Mouse (Mus musculus) spleen, postnatal 36 days (tissue): ENCODE measurements around the gene Stag1.

ENCODE experiments used
- DNase-seq, 2 experiments: peaks; one replicate each; pipeline ENCODE4 v3.0.0; 2022; ENCODE audit warnings: low spot score in 2 of 2, mixed read lengths in 1 of 2

Stag1 gene

GRCm38 (mm10) chr9:100951481-100951880, 353.9 kb downstream of the Stag1 start:
- peak; percentile 53 to 56 for DNase-seq

GRCm38 (mm10) chr9:100962903-100963427, 365.4 kb downstream of the Stag1 start:
- DNase-seq, result peak; percentile 8 to 10

GRCm38 (mm10) chr9:100963428-100963912, 365.9 kb downstream of the Stag1 start:
- no peak for DNase-seq

GRCm38 (mm10) chr9:100964106-100964505, 366.5 kb downstream of the Stag1 start:
- DNase-seq, result no peak

- DNase-seq, result no peak
Measured at GRCm38 (mm10) chr9:100969461-100969860, 371.9 kb downstream of the Stag1 start.

- no peak for DNase-seq
Measured at GRCm38 (mm10) chr9:100978666-100979065, 381.1 kb downstream of the Stag1 start.

- no peak for DNase-seq
Measured at GRCm38 (mm10) chr9:100979260-100979659, 381.7 kb downstream of the Stag1 start.

- no peak for DNase-seq
Measured at GRCm38 (mm10) chr9:100982786-100983185, 385.2 kb downstream of the Stag1 start.

- DNase-seq, result no peak
Measured at GRCm38 (mm10) chr9:100984381-100985310, 387.0 kb downstream of the Stag1 start.

- no peak for DNase-seq
Measured at GRCm38 (mm10) chr9:100987006-100987405, 389.4 kb downstream of the Stag1 start.

GRCm38 (mm10) chr9:100987850-100988249, 390.3 kb downstream of the Stag1 start:
- no peak for DNase-seq

GRCm38 (mm10) chr9:100990609-100991008, 393.0 kb downstream of the Stag1 start:
- DNase-seq, result no peak

- no peak for DNase-seq
Measured at GRCm38 (mm10) chr9:100991321-100991720, 393.7 kb downstream of the Stag1 start.

GRCm38 (mm10) chr9:100992191-100992590, 394.6 kb downstream of the Stag1 start:
- no peak for DNase-seq

GRCm38 (mm10) chr9:100993937-100994336, 396.3 kb downstream of the Stag1 start:
- DNase-seq, result no peak

- no peak for DNase-seq
Measured at GRCm38 (mm10) chr9:100997138-100997537, 399.5 kb downstream of the Stag1 start.

- DNase-seq, result no peak
Measured at GRCm38 (mm10) chr9:101002053-101002452, 404.5 kb downstream of the Stag1 start.

GRCm38 (mm10) chr9:101002841-101003240, 405.2 kb downstream of the Stag1 start:
- no peak for DNase-seq

GRCm38 (mm10) chr9:101003302-101003701, 405.7 kb downstream of the Stag1 start:
- no peak for DNase-seq

- DNase-seq, result no peak
Measured at GRCm38 (mm10) chr9:101005866-101006265, 408.3 kb downstream of the Stag1 start.
